Mouse (Mus musculus) embryonic facial prominence, embryonic 11.5 days (tissue): ENCODE data around the gene Ppp1r12b. TPM values are rescaled to one million over a fixed set of nuclear protein-coding genes. Genes with fewer than 3 reads are reported as not detected.

ENCODE experiments used
- ATAC-seq: fragments of 200-750 bp; cut with Nextera tagmentation; replicated peaks from 2 replicates; pipeline ENCODE4 v1.8.0; 2017; ENCODE audit warnings: low read depth; ENCODE audit not compliant: insufficient number of reproducible peaks, low FRiP score, low TSS enrichment
- DNase-seq: peaks from one replicate; pipeline ENCODE4 v3.0.0-alpha.2; 2015; ENCODE audit warnings: low spot score
- H3K27ac ChIP-seq: fragments of 300-500 bp; sonication (generic); replicated peaks from 2 replicates; pipeline ENCODE4 v1.5.1; 2014; ENCODE audit warnings: mild to moderate bottlenecking, low read depth, low read length, control low read depth
- H3K27me3 ChIP-seq: fragments of 300-500 bp; sonication (generic); 2 replicates; pipeline ENCODE4 v1.6.1; 2014; ENCODE audit warnings: mild to moderate bottlenecking, low read length, moderate library complexity, mixed read lengths; ENCODE audit not compliant: control insufficient read depth, insufficient read depth
- H3K36me3 ChIP-seq: fragments of 300-500 bp; sonication (generic); replicated peaks from 2 replicates; pipeline ENCODE4 v1.6.1; 2014; ENCODE audit warnings: low read depth, mild to moderate bottlenecking, low read length, moderate library complexity, mixed read lengths; ENCODE audit not compliant: control insufficient read depth, insufficient read depth
- H3K4me1 ChIP-seq: fragments of 300-500 bp; sonication (generic); 2 replicates; pipeline ENCODE4 v1.6.1; 2014; ENCODE audit warnings: low read length, mixed read lengths; ENCODE audit not compliant: control insufficient read depth, insufficient read depth
- H3K4me2 ChIP-seq: fragments of 300-500 bp; sonication (generic); 2 replicates; pipeline ENCODE4 v1.6.1; 2014; ENCODE audit warnings: low read depth, mild to moderate bottlenecking, control low read depth, low read length, moderate library complexity
- H3K4me3 ChIP-seq: fragments of 300-500 bp; sonication (generic); 2 replicates; pipeline ENCODE4 v1.5.1; 2014; ENCODE audit warnings: low read depth, low read length, control low read depth
- H3K9ac ChIP-seq: fragments of 300-500 bp; sonication (generic); replicated peaks from 2 replicates; pipeline ENCODE4 v1.6.1; 2014; ENCODE audit warnings: mild to moderate bottlenecking, control low read depth, low read length
- H3K9me3 ChIP-seq: fragments of 300-500 bp; sonication (generic); replicated peaks from 2 replicates; pipeline ENCODE4 v1.6.1; 2016; ENCODE audit warnings: mild to moderate bottlenecking, low read length, inconsistent platforms, mixed read lengths; ENCODE audit not compliant: control insufficient read depth
- WGBS: fragments of 180-500 bp; shearing (Covaris S2); extraction: QIAGEN DNeasy Blood & Tissue Kit; methylation state at CpG from one replicate; pipeline ENCODE4 v1.1.7; 2014; 5-methylcytosine and 5-hydroxymethylcytosine counted together
- polyA plus RNA-seq: library from polyadenylated mRNA; unstranded; fragments of >200 nt; fragmentation: Nextera tagmentation; extraction: Ambion mirVana; gene quantifications from 2 replicates; pipeline ENCODE4 v1.2.1, GENCODE M21; 2014

The Ppp1r12b gene
- polyA plus RNA-seq, 1 experiment from 2014 or later = 5.0 TPM

- Histone ChIP-seq H3K9me3 (no peaks in the 10 kb centered on the region), H3K4me3 (peak within 1 kb of the TSS; percentile 69), H3K27ac (no peak within 1 kb of the TSS), H3K9ac (peak within 1 kb of the TSS; percentile 69), H3K4me1 (no peaks in the 10 kb centered on the region), H3K36me3 (no peaks in the 10 kb centered on the region), H3K4me2 (peak within 1 kb of the TSS; percentile 52), H3K27me3 (no peaks in the 10 kb centered on the region)
- whole genome bisulfite sequencing = 2% methylated on average over 50 of the region's 50 CpGs
- peak; percentile 98 for DNase-seq
- peak; percentile 95 for ATAC-seq
Observed at GRCm38 (mm10) chr1:134962053-134962803, 6.5 kb upstream of the Ppp1r12b start, which contains the start of gene Ube2t. TSS of gene Ube2t (plus strand) at chr1:134962565.

GRCm38 (mm10) chr1:134960634-134961033 is 4.9 kb upstream of the Ppp1r12b start:
- no peak for ATAC-seq
- no peaks in the 10 kb centered on the region for H3K4me1 ChIP-seq
- WGBS = 57% methylated on average over 7 of the region's 7 CpGs
- H3K27me3 ChIP-seq = no peaks in the 10 kb centered on the region
- H3K27ac ChIP-seq = no peak overlapping the region
- no peak overlapping the region for H3K4me2 ChIP-seq
- H3K4me3 ChIP-seq = no peak overlapping the region
- H3K9me3 ChIP-seq = no peaks in the 10 kb centered on the region
- no peaks in the 10 kb centered on the region for H3K36me3 ChIP-seq
- no peak overlapping the region for H3K9ac ChIP-seq
- DNase-seq = no peak

- peak overlapping the region; percentile 67 for H3K4me2 ChIP-seq
- no peaks in the 10 kb centered on the region for H3K4me1 ChIP-seq
- no peaks in the 10 kb centered on the region for H3K36me3 ChIP-seq
- no peaks in the 10 kb centered on the region for H3K9me3 ChIP-seq
- H3K9ac ChIP-seq = peak overlapping the region; percentile 87
- no peak; the same call in 1 of the 2 replicates for ATAC-seq
- WGBS = 7% methylated on average over 16 of the region's 16 CpGs
- H3K27me3 ChIP-seq = no peaks in the 10 kb centered on the region
- peak overlapping the region; percentile 84 for H3K4me3 ChIP-seq
- peak; percentile 5 for DNase-seq
- peak overlapping the region; percentile 75; the same call in 1 of the 2 replicates for H3K27ac ChIP-seq
Observed at GRCm38 (mm10) chr1:134955050-134955636, 599 bp downstream of the Ppp1r12b start.

- no peak overlapping the region for H3K27ac ChIP-seq
- no peak overlapping the region for H3K4me3 ChIP-seq
- no peaks in the 10 kb centered on the region; the same call in 1 of the 2 replicates for H3K36me3 ChIP-seq
- no peaks in the 10 kb centered on the region for H3K27me3 ChIP-seq
- 90% methylated on average over 3 of the region's 3 CpGs for WGBS
- no peaks in the 10 kb centered on the region for H3K9me3 ChIP-seq
- H3K9ac ChIP-seq = no peak overlapping the region
- ATAC-seq (no peak), DNase-seq (no peak)
- H3K4me2 ChIP-seq = no peak overlapping the region
- no peaks in the 10 kb centered on the region for H3K4me1 ChIP-seq
Observed at GRCm38 (mm10) chr1:134949946-134950345, 5.8 kb downstream of the Ppp1r12b start.

GRCm38 (mm10) chr1:134947590-134947989 is 8.2 kb downstream of the Ppp1r12b start:
- Histone ChIP-seq H3K9me3 (no peaks in the 10 kb centered on the region), H3K4me2 (no peak overlapping the region), H3K27ac (no peak overlapping the region), H3K4me3 (no peak overlapping the region), H3K36me3 (no peaks in the 10 kb centered on the region; the same call in 1 of the 2 replicates), H3K9ac (no peak overlapping the region), H3K4me1 (no peaks in the 10 kb centered on the region), H3K27me3 (no peaks in the 10 kb centered on the region)
- DNase-seq (no peak), ATAC-seq (no peak)
- WGBS = 84% methylated on average over 7 of the region's 7 CpGs

GRCm38 (mm10) chr1:134942898-134943297 is 12.8 kb downstream of the Ppp1r12b start:
- no peaks in the 10 kb centered on the region for H3K36me3 ChIP-seq
- H3K4me2 ChIP-seq = no peak overlapping the region
- H3K27me3 ChIP-seq = no peaks in the 10 kb centered on the region
- WGBS = 95% methylated on average over 2 of the region's 2 CpGs
- no peak for DNase-seq
- ATAC-seq = no peak
- H3K9me3 ChIP-seq = no peaks in the 10 kb centered on the region
- no peak overlapping the region for H3K9ac ChIP-seq
- H3K4me3 ChIP-seq = no peak overlapping the region
- no peak overlapping the region for H3K27ac ChIP-seq
- no peaks in the 10 kb centered on the region for H3K4me1 ChIP-seq

- Histone ChIP-seq H3K4me3 (no peak overlapping the region), H3K4me2 (no peak overlapping the region), H3K9me3 (no peaks in the 10 kb centered on the region), H3K27me3 (no peaks in the 10 kb centered on the region), H3K36me3 (no peaks in the 10 kb centered on the region), H3K9ac (no peak overlapping the region), H3K27ac (no peak overlapping the region), H3K4me1 (no peaks in the 10 kb centered on the region)
- DNase-seq (no peak), ATAC-seq (no peak)
- 57% methylated on average over 4 of the region's 4 CpGs for WGBS
Observed at GRCm38 (mm10) chr1:134940863-134941262, 14.9 kb downstream of the Ppp1r12b start.

GRCm38 (mm10) chr1:134938233-134938632 is 17.5 kb downstream of the Ppp1r12b start:
- no peaks in the 10 kb centered on the region for H3K36me3 ChIP-seq
- no peak overlapping the region for H3K4me2 ChIP-seq
- ATAC-seq (no peak), DNase-seq (no peak)
- H3K9ac ChIP-seq = no peak overlapping the region
- no peaks in the 10 kb centered on the region for H3K4me1 ChIP-seq
- no peak overlapping the region for H3K27ac ChIP-seq
- 89% methylated on average over 1 of the region's 1 CpGs for WGBS
- H3K27me3 ChIP-seq = no peaks in the 10 kb centered on the region
- no peaks in the 10 kb centered on the region for H3K9me3 ChIP-seq
- H3K4me3 ChIP-seq = no peak overlapping the region
